Mouse (Mus musculus): ENCODE measurements around the gene Plod1.

Gene Plod1

DNA sequence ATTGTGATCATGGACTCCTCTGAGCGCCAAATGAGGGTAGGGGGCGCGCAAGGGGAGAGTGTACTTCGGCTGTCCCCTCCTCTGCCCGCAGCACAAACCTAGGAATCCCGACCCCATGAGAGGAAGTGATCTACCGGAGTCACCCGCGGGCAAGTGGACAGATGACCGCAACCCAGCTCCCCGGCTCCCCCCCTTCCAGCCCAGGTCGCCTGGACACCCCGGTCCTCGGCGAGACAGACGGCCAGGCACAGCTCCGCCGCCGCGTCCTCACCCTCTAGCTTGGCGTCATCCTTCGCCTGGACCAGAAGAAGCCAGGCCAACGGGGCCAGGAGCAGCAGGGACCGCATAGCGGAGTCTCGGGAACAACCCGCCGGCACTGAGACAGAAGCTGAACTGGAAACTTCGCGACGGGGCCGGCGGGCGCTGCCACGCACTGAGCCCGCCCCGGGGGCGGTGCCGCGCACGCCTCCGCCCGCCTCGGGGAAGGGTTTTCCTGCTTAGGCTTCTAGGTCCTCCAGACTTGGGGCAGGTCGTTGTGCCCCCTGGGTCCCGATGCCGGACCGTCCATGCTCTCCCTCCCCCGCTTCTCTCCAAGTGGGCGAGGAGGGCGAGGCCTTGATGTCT is at the start of gene Plod1:
TSS of gene Plod1 (minus strand) at position 437 of the 624 bp plus-strand sequence.
- DNase-seq (ENCODE audit: low spot score in 2 of 2): peak; percentile 62 to 76

- no peak for DNase-seq (ENCODE audit: low spot score in 2 of 2)
These were observed 48.9 kb upstream of the Plod1 start, which contains the start of gene Nppb for GRCm38 (mm10) chr4:147985205-147986132. Gene Nppb (plus strand): TSS chr4:147985788.

DNA sequence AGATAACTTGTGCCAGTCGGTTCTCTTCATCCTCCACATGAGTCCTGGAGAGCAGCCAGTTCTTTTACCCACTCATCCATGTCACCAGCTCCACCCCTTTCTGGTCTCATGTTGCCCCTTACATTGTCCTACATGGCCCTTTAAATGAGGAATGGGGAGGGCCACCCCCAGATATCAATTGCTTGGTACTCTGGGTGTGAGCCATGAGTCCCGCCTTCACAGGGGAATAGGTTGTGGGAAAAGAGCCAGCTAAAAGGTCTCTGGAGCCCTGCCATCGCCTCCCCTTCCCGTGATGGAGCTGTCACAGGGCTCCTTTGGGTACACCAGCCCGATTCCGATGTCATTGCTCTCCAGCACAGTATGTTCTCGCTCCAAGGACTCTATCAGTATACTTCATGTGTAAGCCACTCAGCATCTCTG is 42.9 kb upstream of the Plod1 start:
- DNase-seq (ENCODE audit: low spot score in 2 of 2): no peak

GRCm38 (mm10) chr4:147978391-147978790 is 41.8 kb upstream of the Plod1 start:
- no peak for DNase-seq (ENCODE audit: low spot score in 2 of 2)

DNA sequence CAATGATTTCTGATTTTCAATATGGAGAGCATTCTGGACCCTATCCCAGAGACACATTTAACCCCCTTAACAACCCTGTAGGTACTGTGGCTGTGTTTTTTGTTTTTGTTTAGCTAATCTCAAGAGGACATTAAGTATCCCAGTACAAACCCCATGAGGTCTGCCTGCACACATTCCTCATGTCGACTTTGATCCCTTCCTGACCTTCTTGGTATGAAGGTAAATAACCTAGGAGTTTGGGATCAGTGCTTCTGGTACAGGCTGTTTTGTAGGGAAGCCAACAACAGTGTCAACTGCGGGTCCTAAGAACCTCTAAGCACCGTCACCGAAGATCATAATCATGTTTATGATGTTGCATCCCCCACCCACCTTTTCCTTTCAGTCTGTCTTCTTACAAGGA is 41.2 kb upstream of the Plod1 start:
- no peak for DNase-seq (ENCODE audit: low spot score in 2 of 2)

- no peak for DNase-seq (ENCODE audit: low spot score in 2 of 2)
These were observed 39.7 kb upstream of the Plod1 start for GRCm38 (mm10) chr4:147976237-147976636.

- no peak for DNase-seq (ENCODE audit: low spot score in 2 of 2)
These were observed 32.8 kb upstream of the Plod1 start for GRCm38 (mm10) chr4:147969337-147969736.

DNA sequence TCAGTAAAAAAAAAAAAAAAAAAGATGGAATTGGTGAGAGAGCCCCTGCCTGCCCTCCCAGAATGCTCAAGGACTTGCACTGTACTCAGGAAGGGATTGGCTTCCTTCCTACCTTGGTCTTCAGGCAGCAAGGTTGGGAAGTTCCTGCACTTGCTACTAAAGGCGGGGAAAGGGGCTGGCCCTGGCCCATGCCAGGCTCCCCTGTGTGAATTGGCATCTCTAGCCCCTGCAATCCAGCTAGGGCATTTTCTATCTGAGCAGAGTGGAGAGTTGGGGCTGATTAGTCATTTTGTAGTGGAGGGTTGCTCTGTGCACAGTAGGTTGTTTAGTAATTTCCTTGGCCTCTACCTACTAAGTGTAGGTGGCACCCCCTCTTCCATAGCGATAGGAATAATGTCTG is 32.2 kb upstream of the Plod1 start:
- no peak for DNase-seq (ENCODE audit: low spot score in 2 of 2)

GRCm38 (mm10) chr4:147965712-147966111 is 29.1 kb upstream of the Plod1 start:
- DNase-seq (ENCODE audit: low spot score in 2 of 2): no peak

DNA sequence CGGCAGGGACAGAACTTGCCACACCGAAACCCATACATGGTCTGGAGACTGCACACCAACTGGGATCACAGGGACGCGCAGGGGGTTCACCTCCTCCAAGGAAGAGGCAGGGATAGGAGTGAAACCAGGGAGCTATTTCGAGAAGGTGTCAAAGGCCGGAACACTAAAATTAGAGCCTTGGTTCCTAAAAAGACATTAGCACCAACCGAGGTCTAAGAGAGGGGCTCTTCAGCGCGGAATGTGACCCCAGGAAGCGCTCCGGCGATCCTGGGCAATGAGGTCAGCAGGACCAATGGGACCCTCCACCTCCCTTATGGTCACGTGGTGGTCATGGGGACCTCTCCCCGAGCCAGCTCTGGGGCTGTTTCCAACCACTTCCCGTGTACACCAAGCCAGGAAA is 27.1 kb upstream of the Plod1 start:
- no peak for DNase-seq (ENCODE audit: low spot score in 2 of 2)

GRCm38 (mm10) chr4:147962781-147963180 is 26.2 kb upstream of the Plod1 start:
- DNase-seq (ENCODE audit: low spot score in 2 of 2): no peak

- peak; percentile 55 to 69 for DNase-seq (ENCODE audit: low spot score in 2 of 2)
These were observed 23.6 kb upstream of the Plod1 start for GRCm38 (mm10) chr4:147959881-147960831.

DNA sequence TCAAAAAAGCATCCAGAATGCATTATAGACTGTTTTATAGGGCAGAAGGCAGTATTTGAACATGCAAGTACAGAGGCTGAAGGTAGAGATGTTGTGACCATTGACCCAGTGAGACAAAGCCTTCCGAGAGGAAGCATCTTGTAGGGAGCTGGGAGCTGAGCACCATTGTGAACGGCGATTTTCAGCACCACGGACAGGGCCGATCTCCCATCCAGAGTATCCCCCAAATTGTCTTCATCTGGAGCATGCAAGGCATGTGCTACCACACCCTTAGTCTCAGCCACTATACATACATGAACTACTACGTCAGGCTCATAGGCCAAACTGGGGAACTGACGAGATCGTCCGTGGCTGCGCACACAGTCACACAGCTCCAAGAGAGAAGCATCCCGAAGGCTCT is 20.6 kb upstream of the Plod1 start:
- DNase-seq (ENCODE audit: low spot score in 2 of 2): no peak

- DNase-seq (ENCODE audit: low spot score in 2 of 2): peak; percentile 38 to 49
These were observed 17.0 kb upstream of the Plod1 start for GRCm38 (mm10) chr4:147953590-147953989.

DNA sequence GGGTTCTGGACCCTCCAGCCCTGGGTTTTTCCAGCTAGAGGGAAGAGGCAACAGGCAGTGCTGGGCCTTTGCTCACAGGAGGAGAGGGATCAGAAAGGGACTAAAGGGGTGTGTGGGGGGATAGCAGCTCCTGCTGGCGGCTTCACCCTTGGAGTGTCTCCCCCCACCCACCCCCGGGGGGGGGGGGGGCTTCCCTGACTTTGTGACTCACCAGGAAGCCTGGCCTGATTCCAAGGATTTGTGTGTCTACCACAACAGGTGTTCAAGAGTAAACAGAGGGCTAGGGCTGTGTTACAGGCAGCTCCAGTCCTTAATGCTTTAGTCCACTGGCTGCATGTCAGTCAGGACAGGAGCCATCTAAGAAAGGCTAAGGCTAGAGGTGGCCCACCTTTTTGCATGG is 10.9 kb upstream of the Plod1 start:
- no peak for DNase-seq (ENCODE audit: low spot score in 2 of 2)

DNA sequence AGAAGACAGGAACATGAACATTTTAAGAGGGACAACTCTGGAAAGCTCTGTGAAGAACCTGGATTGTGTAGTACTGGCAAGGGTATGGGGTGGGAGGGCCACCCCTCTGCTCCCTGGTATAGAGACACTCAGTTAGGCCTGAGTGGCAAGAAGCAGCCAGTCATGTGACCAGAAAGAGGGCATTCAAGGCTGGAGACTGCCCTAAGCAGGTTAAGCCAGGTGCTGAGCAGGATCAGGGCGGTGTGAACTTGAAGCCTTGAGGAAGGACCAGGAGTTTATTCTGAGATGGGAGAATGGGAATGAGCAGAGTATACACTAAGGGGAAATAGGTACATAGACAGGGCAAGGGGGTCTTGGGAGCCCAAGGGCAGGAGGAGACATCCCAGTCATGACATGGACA is 6.4 kb upstream of the Plod1 start:
- no peak for DNase-seq (ENCODE audit: low spot score in 2 of 2)

GRCm38 (mm10) chr4:147941045-147942020 is 4.8 kb upstream of the Plod1 start:
- DNase-seq (ENCODE audit: low spot score in 2 of 2): peak in 1 of 2 experiments; percentile 49

- peak; percentile 82 to 89 for DNase-seq (ENCODE audit: low spot score in 2 of 2)
These were observed 4.0 kb upstream of the Plod1 start, which contains the start of gene 2510039O18Rik for GRCm38 (mm10) chr4:147940576-147941044. Gene 2510039O18Rik (plus strand): TSS chr4:147940895.

- DNase-seq (ENCODE audit: low spot score in 2 of 2): no peak
These were observed 3.5 kb upstream of the Plod1 start for GRCm38 (mm10) chr4:147940111-147940510.
